Mouse (Mus musculus) kidney, adult 2 months (tissue): ENCODE measurements around the gene BC048562. TPM values are rescaled to one million over a fixed set of nuclear protein-coding genes. Genes with fewer than 3 reads are reported as not detected.

Experiments used
- DNase-seq: peaks from one replicate; pipeline ENCODE4 v3.0.0; 2021
- H3K27ac ChIP-seq: fragments of 200-500 bp; 2 replicates; pipeline ENCODE4 v1.5.1; 2012; ENCODE audit warnings: low read depth, low read length, control low read depth, inconsistent platforms; ENCODE audit not compliant: insufficient read depth
- H3K27me3 ChIP-seq: fragments of 200-500 bp; replicated peaks from 2 replicates; pipeline ENCODE4 v1.6.1; 2012; ENCODE audit warnings: mild to moderate bottlenecking, moderate library complexity, low read length, inconsistent platforms; ENCODE audit not compliant: control insufficient read depth, insufficient read depth
- H3K36me3 ChIP-seq: fragments of 200-500 bp; 2 replicates; pipeline ENCODE4 v1.6.1; 2012; ENCODE audit warnings: mild to moderate bottlenecking, moderate library complexity, low read length, inconsistent platforms; ENCODE audit not compliant: control insufficient read depth, insufficient read depth
- H3K4me1 ChIP-seq: fragments of 200-500 bp; 2 replicates; pipeline ENCODE4 v1.6.1; 2011; ENCODE audit warnings: low read length; ENCODE audit not compliant: control insufficient read depth, insufficient read depth
- H3K4me3 ChIP-seq: fragments of 200-500 bp; 2 replicates; pipeline ENCODE4 v1.5.1; 2011; ENCODE audit warnings: mild to moderate bottlenecking, low read depth, low read length, control low read depth; ENCODE audit not compliant: insufficient read depth
- CTCF ChIP-seq: fragments of 200-500 bp; conservative IDR thresholded peaks from 2 replicates; pipeline ENCODE4 v1.5.1; 2011; ENCODE audit warnings: low read depth, mild to moderate bottlenecking, control low read depth, low read length, moderate library complexity, mixed read lengths; ENCODE audit not compliant: insufficient read depth, insufficient read length
- POLR2A ChIP-seq: fragments of 200-500 bp; IDR thresholded peaks from one replicate; pipeline ENCODE4 v1.6.1; 2011; ENCODE audit warnings: low read depth, low read length, control low read depth
- WGBS: fragments of 180-500 bp; shearing (Covaris S2); methylation state at CpG from one replicate; pipeline ENCODE4 v1.1.7; 2018; 5-methylcytosine and 5-hydroxymethylcytosine counted together
- polyA plus RNA-seq: library from polyadenylated mRNA; depleted of rRNA; stranded (reverse); fragments of >200 nt; gene quantifications from 2 replicates; pipeline ENCODE4 v1.2.3, GENCODE M21; 2012

Gene BC048562
- polyA plus RNA-seq, 1 experiment, result not detected

DNA sequence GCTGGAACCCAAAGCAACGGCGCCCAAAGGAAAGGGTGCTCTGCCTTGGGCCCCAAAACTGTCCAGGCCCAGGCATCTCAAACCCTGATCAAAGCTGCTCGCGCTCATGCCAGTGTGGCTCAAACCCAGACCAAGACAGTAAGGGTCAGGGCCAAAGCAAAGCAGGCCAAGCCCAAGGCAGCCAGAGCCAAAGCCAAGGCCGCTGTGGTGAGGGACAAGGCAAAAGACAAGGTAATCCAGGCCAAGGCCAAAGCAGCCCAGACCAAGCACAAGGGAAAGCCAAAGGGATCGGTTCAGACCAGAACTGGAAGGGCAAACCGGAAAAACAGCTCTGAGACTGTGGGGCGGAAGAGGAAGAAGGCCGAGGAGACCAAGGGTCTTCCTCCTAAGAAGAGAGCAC lies 27.4 kb downstream of the BC048562 start:
- peaks cover 9% of the 10 kb centered on the region; the same call in 1 of the 2 replicates for H3K4me1 ChIP-seq
- no peaks in the 10 kb centered on the region for H3K27me3 ChIP-seq
- H3K27ac ChIP-seq, result no peak overlapping the region
- no peak overlapping the region for H3K4me3 ChIP-seq
- TF ChIP-seq CTCF (no peak), POLR2A (no peak)
- WGBS, result 95% methylated on average over 9 of the region's 9 CpGs
- no peaks in the 10 kb centered on the region for H3K36me3 ChIP-seq
- no peak for DNase-seq

GRCm38 (mm10) chr9:108466219-108466618 lies 29.9 kb downstream of the BC048562 start:
- H3K36me3 ChIP-seq, result no peaks in the 10 kb centered on the region
- WGBS, result 97% methylated on average over 2 of the region's 2 CpGs

GRCm38 (mm10) chr9:108469430-108469829 lies 33.1 kb downstream of the BC048562 start:
- 43% methylated on average over 5 of the region's 5 CpGs for WGBS

More at GRCm38 (mm10) chr9:108466219-108466618, 29.9 kb downstream of the BC048562 start:
- DNase-seq, result no peak
- Histone ChIP-seq H3K4me3 (no peak overlapping the region), H3K27ac (no peak overlapping the region), H3K4me1 (peaks cover 6% of the 10 kb centered on the region; the same call in 1 of the 2 replicates), H3K27me3 (no peaks in the 10 kb centered on the region)
- TF ChIP-seq CTCF (no peak), POLR2A (no peak)

GRCm38 (mm10) chr9:108469845-108470244 lies 33.6 kb downstream of the BC048562 start:
- Histone ChIP-seq H3K27ac (no peak overlapping the region), H3K4me1 (no peaks in the 10 kb centered on the region), H3K27me3 (no peaks in the 10 kb centered on the region), H3K36me3 (no peaks in the 10 kb centered on the region), H3K4me3 (no peak overlapping the region)
- TF ChIP-seq CTCF (no peak), POLR2A (no peak)
- no peak for DNase-seq
- 51% methylated on average over 4 of the region's 4 CpGs for WGBS

More at GRCm38 (mm10) chr9:108469430-108469829, 33.1 kb downstream of the BC048562 start:
- no peaks in the 10 kb centered on the region for H3K36me3 ChIP-seq
- H3K4me1 ChIP-seq, result no peaks in the 10 kb centered on the region
- H3K27ac ChIP-seq, result no peak overlapping the region
- no peak for DNase-seq
- H3K4me3 ChIP-seq, result no peak overlapping the region
- no peaks in the 10 kb centered on the region for H3K27me3 ChIP-seq
- TF ChIP-seq POLR2A, result no peak
- no peak for TF ChIP-seq CTCF

GRCm38 (mm10) chr9:108474528-108474927 lies 38.2 kb downstream of the BC048562 start:
- no peaks in the 10 kb centered on the region for H3K36me3 ChIP-seq
- no peak for DNase-seq
- 47% methylated on average over 1 of the region's 1 CpGs for WGBS
- TF ChIP-seq POLR2A (no peak), CTCF (no peak)
- no peak overlapping the region for H3K27ac ChIP-seq
- H3K4me1 ChIP-seq, result 0 out of 2 replicates have a peak, but pooled peaks cover 6% of the 10 kb centered on the region
- H3K27me3 ChIP-seq, result no peaks in the 10 kb centered on the region
- no peak overlapping the region for H3K4me3 ChIP-seq

GRCm38 (mm10) chr9:108478638-108479156 lies 42.4 kb downstream of the BC048562 start:
- Histone ChIP-seq H3K36me3 (no peaks in the 10 kb centered on the region), H3K4me1 (0 out of 2 replicates have a peak, but pooled peaks cover 6% of the 10 kb centered on the region), H3K4me3 (peak overlapping the region; percentile 49), H3K27me3 (no peaks in the 10 kb centered on the region), H3K27ac (peak overlapping the region; percentile 52)
- TF ChIP-seq POLR2A, result no peak
- TF ChIP-seq CTCF, result no peak
- DNase-seq, result peak; percentile 91
- under 1% methylated on average over 20 of the region's 20 CpGs for WGBS

DNA sequence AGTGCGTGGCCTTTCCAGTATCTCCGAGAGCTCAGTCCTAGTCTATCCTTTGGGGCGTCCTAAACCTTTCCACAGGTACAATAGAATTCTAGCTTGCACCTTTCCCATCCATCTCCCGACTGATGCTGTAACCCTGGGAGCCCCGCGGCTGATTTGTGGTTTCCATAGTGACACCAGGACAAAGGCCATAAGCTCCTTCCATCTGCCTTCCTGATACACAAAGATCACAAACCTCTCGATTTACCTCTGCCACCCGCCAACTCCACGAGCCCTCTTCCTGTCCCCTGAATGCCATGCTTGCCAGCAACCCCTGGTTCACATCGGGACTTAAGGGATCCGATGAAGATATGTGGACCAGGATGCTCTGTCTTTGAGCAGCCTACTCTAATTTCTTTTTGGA lies 43.0 kb downstream of the BC048562 start:
- TF ChIP-seq POLR2A (no peak), CTCF (no peak)
- H3K4me1 ChIP-seq, result 0 out of 2 replicates have a peak, but pooled peaks cover 6% of the 10 kb centered on the region
- H3K4me3 ChIP-seq, result peak overlapping the region; percentile 49
- H3K27ac ChIP-seq, result peak overlapping the region; percentile 52
- WGBS, result 25% methylated on average over 11 of the region's 11 CpGs
- H3K27me3 ChIP-seq, result no peaks in the 10 kb centered on the region
- no peak for DNase-seq
- no peaks in the 10 kb centered on the region for H3K36me3 ChIP-seq
